ENCODE assay signal across 13 mouse cellular contexts in the genomic region with DNA sequence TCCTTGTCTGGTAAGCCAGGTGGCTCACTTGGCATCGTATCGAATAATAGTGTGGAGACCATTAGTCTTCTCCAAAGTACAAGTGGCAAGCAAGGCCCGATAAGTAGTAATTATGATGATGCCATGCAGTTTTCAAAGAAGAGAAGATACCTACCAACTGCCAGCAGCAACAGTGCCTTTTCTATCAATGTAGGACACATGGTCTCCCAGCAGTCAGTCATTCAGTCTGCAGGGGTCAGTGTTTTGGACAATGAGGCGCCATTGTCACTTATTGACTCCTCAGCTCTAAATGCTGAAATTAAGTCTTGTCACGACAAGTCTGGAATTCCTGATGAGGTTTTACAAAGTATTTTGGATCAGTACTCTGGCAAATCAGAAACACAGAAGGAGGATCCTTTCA. TPM values are rescaled to one million over a fixed set of nuclear protein-coding genes. Genes with fewer than 3 reads are reported as not detected.
DNase-seq lines count a peak whose midpoint lies in the region; ATAC-seq and TF ChIP-seq lines count a peak whose summit lies in the region.
"Had no signal": no experiment of that assay in that cellular context is flagged by ENCODE, and none has a peak within 500 bp of the region (broad histone marks: within the 10 kb centered on the region; RNA-seq: fewer than 3 reads in every experiment).

No protein-coding gene starts in this region.

- peaks cover 14% of the 10 kb centered on the region for H3K4me1 ChIP-seq in lung, embryonic 14.5 days (ENCODE audit: insufficient read depth)
- peaks cover 29% of the 10 kb centered on the region for H3K4me1 ChIP-seq in embryonic facial prominence, embryonic 13.5 days
- peaks cover 37% of the 10 kb centered on the region for H3K4me1 ChIP-seq in hindbrain, embryonic 14.5 days (replicated peaks; ENCODE audit: control insufficient read depth, insufficient read depth, low read length)
- H3K4me1 ChIP-seq in neural tube, embryonic 12.5 days, result peaks cover 33% of the 10 kb centered on the region
- peaks cover 20% of the 10 kb centered on the region for H3K4me1 ChIP-seq in heart, embryonic 11.5 days (ENCODE audit: control insufficient read depth, insufficient read depth, low read length)

- no peak overlapping the region for H3K9ac ChIP-seq in lung, embryonic 14.5 days
- no peak overlapping the region for H3K9ac ChIP-seq in embryonic facial prominence, embryonic 13.5 days
- no peak overlapping the region for H3K9ac ChIP-seq in hindbrain, embryonic 14.5 days
- H3K9ac ChIP-seq in neural tube, embryonic 12.5 days, result no peak overlapping the region
- H3K9ac ChIP-seq in heart, embryonic 11.5 days (ENCODE audit: low read depth, low read length), result no peak overlapping the region
- H3K9ac ChIP-seq: embryonic facial prominence, embryonic 15.5 days had no signal

- 89% methylated on average over 5 of the region's 5 CpGs for WGBS in lung, embryonic 14.5 days
- WGBS in embryonic facial prominence, embryonic 13.5 days, result 90% methylated on average over 5 of the region's 5 CpGs
- WGBS in hindbrain, embryonic 14.5 days, result 88% methylated on average over 5 of the region's 5 CpGs
- WGBS in neural tube, embryonic 12.5 days, result 80% methylated on average over 5 of the region's 5 CpGs
- 86% methylated on average over 5 of the region's 5 CpGs for whole genome bisulfite sequencing in heart, embryonic 11.5 days (ENCODE audit: insufficient replicate concordance)

- DNase-seq in lung, embryonic 14.5 days, result no peak
- DNase-seq in lung, adult 18-20 months, result no peak
- no peak for DNase-seq in hindbrain, embryonic 14.5 days (ENCODE audit: low spot score)
- DNase-seq in ovary, adult 18-20 months (ENCODE audit: low spot score), result no peak
- DNase-seq: kidney, adult 18-20 months; spleen, adult 18-20 months; thymus, postnatal 14 days had no signal

- H3K4me3 ChIP-seq in lung, embryonic 14.5 days (ENCODE audit: low read depth, low read length), result peak overlapping the region; percentile 14
- H3K4me3 ChIP-seq in embryonic facial prominence, embryonic 13.5 days, result no peak overlapping the region
- H3K4me3 ChIP-seq in hindbrain, embryonic 14.5 days (replicated peaks; ENCODE audit: low read length), result peak overlapping the region; percentile 92
- H3K4me3 ChIP-seq in neural tube, embryonic 12.5 days, result no peak overlapping the region
- H3K4me3 ChIP-seq in heart, embryonic 11.5 days (ENCODE audit: low read depth, low read length), result no peak overlapping the region

- ATAC-seq in lung, embryonic 14.5 days (ENCODE audit: insufficient read depth), result no peak
- no peak for ATAC-seq in embryonic facial prominence, embryonic 13.5 days (ENCODE audit: insufficient number of reproducible peaks, insufficient read depth, low FRiP score, low TSS enrichment, low read depth)
- ATAC-seq in hindbrain, embryonic 14.5 days (ENCODE audit: low FRiP score), result no peak
- no peak for ATAC-seq in neural tube, embryonic 12.5 days (ENCODE audit: low FRiP score, low read depth)
- ATAC-seq in heart, embryonic 11.5 days (replicated peaks; ENCODE audit: insufficient number of reproducible peaks, low FRiP score, low TSS enrichment), result no peak

- no peaks in the 10 kb centered on the region for H3K27me3 ChIP-seq in lung, embryonic 14.5 days (ENCODE audit: insufficient read depth, low read length)
- H3K27me3 ChIP-seq in embryonic facial prominence, embryonic 13.5 days, result no peaks in the 10 kb centered on the region
- H3K27me3 ChIP-seq in hindbrain, embryonic 14.5 days (ENCODE audit: control insufficient read depth, insufficient read depth, low read length), result no peaks in the 10 kb centered on the region
- no peaks in the 10 kb centered on the region for H3K27me3 ChIP-seq in neural tube, embryonic 12.5 days (replicated peaks)
- no peaks in the 10 kb centered on the region for H3K27me3 ChIP-seq in heart, embryonic 11.5 days (ENCODE audit: control insufficient read depth, insufficient read depth, low read length)
- H3K27me3 ChIP-seq: embryonic facial prominence, embryonic 15.5 days had no signal

- H3K9me3 ChIP-seq in lung, embryonic 14.5 days (ENCODE audit: low read depth, low read length), result no peaks in the 10 kb centered on the region
- H3K9me3 ChIP-seq in embryonic facial prominence, embryonic 13.5 days, result no peaks in the 10 kb centered on the region
- H3K9me3 ChIP-seq in hindbrain, embryonic 14.5 days (ENCODE audit: control insufficient read depth, low read length), result no peaks in the 10 kb centered on the region
- H3K9me3 ChIP-seq in neural tube, embryonic 12.5 days, result no peaks in the 10 kb centered on the region
- no peaks in the 10 kb centered on the region for H3K9me3 ChIP-seq in heart, embryonic 11.5 days (replicated peaks; ENCODE audit: control insufficient read depth, low read length)
- H3K9me3 ChIP-seq: embryonic facial prominence, embryonic 15.5 days; G1E had no signal

- no peak for TF ChIP-seq CTCF in lung, embryonic 14.5 days (IDR thresholded peaks at IDR 0.05; ENCODE audit: low read depth)

- peaks cover 33% of the 10 kb centered on the region for H3K36me3 ChIP-seq in lung, embryonic 14.5 days (ENCODE audit: insufficient read depth)
- H3K36me3 ChIP-seq in embryonic facial prominence, embryonic 13.5 days, result peaks cover 31% of the 10 kb centered on the region
- peaks cover 31% of the 10 kb centered on the region for H3K36me3 ChIP-seq in hindbrain, embryonic 14.5 days (replicated peaks; ENCODE audit: control insufficient read depth, insufficient read depth)
- H3K36me3 ChIP-seq in neural tube, embryonic 12.5 days, result peaks cover 20% of the 10 kb centered on the region
- H3K36me3 ChIP-seq in heart, embryonic 11.5 days (ENCODE audit: control insufficient read depth, insufficient read depth, low read length), result peaks cover 7% of the 10 kb centered on the region

- peak overlapping the region; percentile 84 for H3K4me2 ChIP-seq in lung, embryonic 14.5 days
- H3K4me2 ChIP-seq in embryonic facial prominence, embryonic 13.5 days, result peak overlapping the region; percentile 83; the same call in 1 of the 2 replicates
- H3K4me2 ChIP-seq in hindbrain, embryonic 14.5 days (replicated peaks), result peak overlapping the region; percentile 85
- H3K4me2 ChIP-seq in neural tube, embryonic 12.5 days (replicated peaks), result peak overlapping the region; percentile 86
- no peak overlapping the region for H3K4me2 ChIP-seq in heart, embryonic 11.5 days

- H3K27ac ChIP-seq in lung, embryonic 14.5 days (ENCODE audit: low read depth), result no peak overlapping the region
- no peak overlapping the region for H3K27ac ChIP-seq in embryonic facial prominence, embryonic 13.5 days
- H3K27ac ChIP-seq in hindbrain, embryonic 14.5 days, result no peak overlapping the region
- no peak overlapping the region for H3K27ac ChIP-seq in neural tube, embryonic 12.5 days
- no peak overlapping the region for H3K27ac ChIP-seq in heart, embryonic 11.5 days (ENCODE audit: low read depth, low read length)
- H3K27ac ChIP-seq: embryonic facial prominence, embryonic 15.5 days; macrophage had no signal

RNA-seq across cellular contexts. Expression of gene Zfp281, which starts 2.1 kb away (rescaled TPM):
- 26.7 and 27.5 TPM in 2 replicates for polyA plus RNA-seq in lung, embryonic 14.5 days (2014; fragmentation: Nextera tagmentation; extraction: Ambion mirVana)
- 25.6 and 26.8 TPM in 2 replicates for polyA plus RNA-seq in embryonic facial prominence, embryonic 13.5 days (2015; fragmentation: Nextera tagmentation; extraction: Ambion mirVana)
- polyA plus RNA-seq in hindbrain, embryonic 14.5 days (2014; fragmentation: Nextera tagmentation; extraction: Ambion mirVana), result 23.4 and 24.6 TPM in 2 replicates
- polyA plus RNA-seq in neural tube, embryonic 12.5 days (2016; fragmentation: Nextera tagmentation; extraction: Ambion mirVana), result 33.8 and 35.2 TPM in 2 replicates
- polyA plus RNA-seq in heart, embryonic 11.5 days (2014; fragmentation: Nextera tagmentation; extraction: Ambion mirVana), result 17.4 and 17.5 TPM in 2 replicates

Comparison
In these comparisons a context has a peak if more than half of its experiments do, and no peak if none do; other contexts are left out.
1. H3K4me3 ChIP-seq: peak in lung, embryonic 14.5 days (single experiment) and hindbrain, embryonic 14.5 days (single experiment); none in embryonic facial prominence, embryonic 13.5 days (single experiment), neural tube, embryonic 12.5 days (single experiment) and heart, embryonic 11.5 days (single experiment).